Mouse (Mus musculus) lung, adult 2 months (tissue): ENCODE results near the gene Cep57l1.

Experiments
- CTCF ChIP-seq: fragments of 200-500 bp; IDR thresholded peaks from 2 replicates; pipeline ENCODE4 v1.5.1; 2011; ENCODE audit warnings: mild to moderate bottlenecking, low read length, control low read depth; ENCODE audit not compliant: insufficient read depth
- POLR2A ChIP-seq: fragments of 200-500 bp; IDR thresholded peaks from 2 replicates; pipeline ENCODE4 v1.6.1; 2011; ENCODE audit warnings: low read depth, mild to moderate bottlenecking, control low read depth, low read length, borderline replicate concordance; ENCODE audit errors: extremely low read depth

- TF ChIP-seq CTCF (no peak), POLR2A (no peak)
Measured at GRCm38 (mm10) chr10:41822573-41823281, 13.1 kb upstream of the Cep57l1 start.
